Mouse (Mus musculus): ENCODE measurements around the gene Tmem217. TPM values are rescaled to one million over a fixed set of nuclear protein-coding genes. Genes with fewer than 3 reads are reported as not detected.

Gene Tmem217
- 4.2 TPM for polyA plus RNA-seq (2017; shearing (Covaris generic))

DNA sequence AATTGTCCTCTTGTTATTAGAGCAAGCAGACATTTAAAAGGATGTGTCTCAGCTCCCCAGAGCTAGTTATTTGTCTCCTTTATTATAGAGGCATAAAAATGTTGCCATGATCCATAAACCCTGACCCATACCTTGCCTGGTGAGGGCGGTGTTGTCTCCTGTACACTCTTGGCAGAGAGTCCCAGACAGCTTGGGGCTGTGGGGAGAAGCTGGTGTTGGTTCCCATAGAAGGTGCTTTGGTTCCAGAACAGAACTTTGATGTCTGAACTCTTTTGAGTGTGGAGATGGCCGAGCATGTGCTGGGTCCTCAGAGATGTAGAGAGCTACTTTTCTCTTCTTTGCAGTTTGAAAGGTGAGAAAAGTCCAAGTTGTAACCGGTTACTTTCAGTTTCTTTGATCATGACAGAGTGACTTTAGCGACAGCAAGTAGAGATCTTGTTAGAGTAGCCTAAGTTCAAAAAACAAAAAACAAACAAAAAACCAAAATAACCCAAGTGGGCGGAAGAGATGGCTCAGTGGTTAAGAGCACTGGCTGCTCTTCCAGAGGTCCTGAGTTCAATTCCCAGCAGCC lies at the start of gene Tmem217:
TSS of gene Tmem217 (minus strand) at position 224 of the 571 bp plus-strand sequence.

DNA sequence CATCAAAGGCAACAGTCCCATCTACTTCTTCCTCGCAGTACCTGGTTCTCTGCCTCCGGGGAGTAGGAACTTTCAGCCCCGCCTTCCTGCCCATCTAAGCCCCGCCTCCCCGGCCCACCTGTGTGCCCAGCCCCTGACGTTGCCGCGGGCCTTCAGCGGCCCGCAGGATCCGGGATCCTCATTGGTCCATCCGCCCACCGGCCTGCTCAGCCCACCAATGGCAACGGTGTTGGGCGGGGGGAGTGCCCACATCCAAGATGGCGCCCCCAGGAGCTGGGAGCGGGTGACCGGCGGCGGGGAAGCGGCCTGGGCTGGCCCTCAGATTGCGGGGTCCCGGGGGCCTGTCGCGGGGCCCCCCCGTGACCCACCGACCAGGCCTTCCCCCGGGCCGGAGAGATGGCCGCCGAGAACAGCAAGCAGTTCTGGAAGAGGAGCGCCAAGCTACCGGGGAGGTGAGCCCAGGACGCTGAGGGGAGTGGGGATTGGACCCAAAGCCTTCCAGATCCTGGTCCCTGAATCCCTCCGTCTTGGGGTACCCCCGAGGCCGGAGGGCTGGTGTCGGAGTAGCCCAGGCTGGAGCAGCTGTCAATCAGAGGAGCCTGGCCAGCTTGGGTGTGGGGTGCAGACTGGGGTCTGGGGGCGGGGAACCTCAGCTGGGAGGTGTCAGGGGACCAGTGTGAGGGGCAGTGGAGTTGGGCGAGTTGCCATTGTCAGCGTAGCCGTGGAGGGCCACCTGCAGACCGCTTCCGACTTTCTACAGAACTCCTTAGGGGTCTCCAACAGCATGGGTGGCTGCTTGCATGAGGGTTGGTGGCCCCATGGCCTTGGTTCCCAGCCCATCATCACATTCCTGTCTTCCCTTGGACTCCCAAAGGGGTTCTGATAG lies 2.4 kb downstream of the Tmem217 start, which contains the start of the genes Gm17657 and Tbc1d22b:
TSS of gene Gm17657 (minus strand) at position 96 of the 886 bp plus-strand sequence.
TSS of gene Tbc1d22b (plus strand) at position 243 of the 886 bp plus-strand sequence.

DNA sequence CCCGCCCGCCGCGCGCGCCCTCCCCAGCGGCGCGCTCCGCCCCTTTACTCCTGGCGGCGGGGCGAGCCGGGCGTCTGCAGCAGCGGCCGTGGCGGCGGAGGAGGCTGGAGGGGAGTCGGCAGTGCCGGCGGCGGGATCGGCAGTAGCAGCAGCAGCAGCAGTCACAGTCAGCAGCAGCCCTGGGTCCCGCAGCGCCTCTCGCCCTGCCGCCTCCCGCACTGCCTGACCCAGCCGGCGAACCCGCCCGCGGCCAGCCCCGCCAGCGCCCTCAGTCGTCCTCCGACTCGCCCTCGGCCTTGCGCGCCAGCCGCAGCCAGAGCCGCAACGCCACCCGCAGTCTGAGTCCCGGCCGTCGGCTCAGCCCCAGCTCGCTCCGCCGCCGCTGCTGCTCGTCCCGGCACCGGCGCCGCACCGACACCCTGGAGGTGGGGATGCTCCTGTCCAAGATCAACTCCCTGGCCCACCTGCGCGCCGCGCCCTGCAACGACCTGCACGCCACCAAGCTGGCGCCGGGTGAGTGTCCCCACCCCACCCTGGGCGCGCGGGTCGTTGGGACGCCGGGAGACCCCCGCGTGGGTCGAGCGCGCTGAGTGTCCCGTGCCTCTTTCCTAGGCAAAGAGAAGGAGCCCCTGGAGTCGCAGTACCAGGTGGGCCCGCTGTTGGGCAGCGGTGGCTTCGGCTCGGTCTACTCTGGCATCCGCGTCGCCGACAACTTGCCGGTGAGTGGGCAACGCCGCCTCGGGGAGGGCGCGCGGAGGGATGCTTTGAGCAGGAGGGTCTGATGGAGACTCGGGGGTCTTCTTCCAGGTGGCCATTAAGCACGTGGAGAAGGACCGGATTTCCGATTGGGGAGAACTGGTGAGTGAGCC lies 61.2 kb downstream of the Tmem217 start, which contains the start of gene Pim1:
TSS of gene Pim1 (plus strand) at position 41 of the 869 bp plus-strand sequence.

Other genes starting within 250 kb of the Tmem217 start
- 0.23 TPM for gene Pi16, start 234.7 kb downstream of the Tmem217 start, polyA plus RNA-seq (2017; shearing (Covaris generic))
- gene Mtch1, start 204.5 kb downstream of the Tmem217 start, polyA plus RNA-seq (2017; shearing (Covaris generic)): 118 TPM
- 1.8 TPM for gene Fgd2, start 191.5 kb downstream of the Tmem217 start, polyA plus RNA-seq (2017; shearing (Covaris generic))
- gene Pim1, start 61.6 kb downstream of the Tmem217 start, polyA plus RNA-seq (2017; shearing (Covaris generic)): 95.5 TPM
- gene Gm17657, start 2.7 kb downstream of the Tmem217 start, polyA plus RNA-seq (2017; shearing (Covaris generic)): 0.12 TPM
- 38.6 TPM for gene Tbc1d22b, start 2.6 kb downstream of the Tmem217 start, polyA plus RNA-seq (2017; shearing (Covaris generic))
- 70.3 TPM for gene Rnf8, start 62.4 kb upstream of the Tmem217 start, polyA plus RNA-seq (2017; shearing (Covaris generic))
- gene Gm28043, start 62.5 kb upstream of the Tmem217 start, polyA plus RNA-seq (2017; shearing (Covaris generic)): 7.5 TPM
- 220 TPM for gene Cmtr1, start 108.2 kb upstream of the Tmem217 start, polyA plus RNA-seq (2017; shearing (Covaris generic))
- 8.5 TPM for gene Ccdc167, start 164.7 kb upstream of the Tmem217 start, polyA plus RNA-seq (2017; shearing (Covaris generic))